Mouse (Mus musculus): ENCODE results near the gene Htatip2.

GRCm38 (mm10) chr7:49809100-49809499 is 50.2 kb downstream of the Htatip2 start:
- TF ChIP-seq POLR2A (IDR thresholded peaks at IDR 0.05; ENCODE audit: insufficient read depth, low read depth, low read length) = no peak
- no peak for TF ChIP-seq CTCF (IDR thresholded peaks at IDR 0.05)
- no peak for TF ChIP-seq EP300 (IDR thresholded peaks at IDR 0.05; ENCODE audit: insufficient read depth, low read depth, low read length)

Data from heart, adult 2 months (tissue).